Mouse (Mus musculus): ENCODE results near the gene Haghl. TPM values are rescaled to one million over a fixed set of nuclear protein-coding genes. Genes with fewer than 3 reads are reported as not detected.

Gene Haghl
- polyA plus RNA-seq, 1 experiment, result 18.1 TPM

DNA sequence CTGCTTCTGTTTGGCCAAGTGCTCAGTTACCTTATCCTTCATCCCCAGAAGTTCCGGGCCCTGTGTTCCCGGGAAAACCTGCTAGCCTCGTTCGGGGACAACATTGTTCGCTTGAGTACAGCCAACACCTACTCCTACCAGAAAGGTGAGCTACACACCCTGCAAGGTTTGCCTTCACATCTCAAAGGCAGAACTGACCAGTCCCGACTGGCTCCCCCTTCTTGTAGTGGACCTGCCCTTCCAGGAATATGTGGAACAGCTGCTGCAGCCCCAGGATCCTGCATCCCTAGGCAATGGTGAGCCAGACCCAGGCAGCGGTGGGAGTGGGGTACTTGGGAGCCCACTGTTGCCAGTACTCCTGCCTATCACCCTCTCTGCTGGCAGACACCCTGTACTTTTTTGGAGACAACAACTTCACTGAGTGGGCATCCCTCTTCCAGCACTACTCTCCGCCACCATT is 44.1 kb upstream of the Haghl start:
- Histone ChIP-seq H3K4me3 (ENCODE audit: insufficient read depth, low read length) (peak overlapping the region; percentile 44), H3K4me1 (ENCODE audit: control insufficient read depth, insufficient read depth, low read length) (peaks cover 3% of the 10 kb centered on the region; the same call in 1 of the 2 replicates), H3K27ac (ENCODE audit: insufficient read depth, low read length) (0 out of 2 replicates have a peak overlapping the region, but pooled peaks have one; percentile 59)
- TF ChIP-seq POLR2A (IDR thresholded peaks at IDR 0.05; ENCODE audit: low read depth, low read length), result peak; percentile 49; the same call in 1 of the 2 replicates
- no peak for TF ChIP-seq CTCF (IDR thresholded peaks at IDR 0.05; ENCODE audit: borderline replicate concordance, insufficient read depth, low read length)

GRCm38 (mm10) chr17:25828712-25829557 is 43.5 kb upstream of the Haghl start, which contains the start of gene Jmjd8:
Gene Jmjd8, plus strand, starts transcription at chr17:25828867.
- peak within 1 kb of the TSS; percentile 59 for H3K27ac ChIP-seq (ENCODE audit: insufficient read depth, low read length)
- H3K4me3 ChIP-seq (ENCODE audit: insufficient read depth, low read length), result peak within 1 kb of the TSS; percentile 44
- peaks cover 7% of the 10 kb centered on the region; the same call in 1 of the 2 replicates for H3K4me1 ChIP-seq (ENCODE audit: control insufficient read depth, insufficient read depth, low read length)
- TF ChIP-seq POLR2A (IDR thresholded peaks at IDR 0.05; ENCODE audit: low read depth, low read length), result peak; percentile 86
- peak; percentile 10; the same call in 1 of the 2 replicates for TF ChIP-seq CTCF (IDR thresholded peaks at IDR 0.05; ENCODE audit: borderline replicate concordance, insufficient read depth, low read length)

DNA sequence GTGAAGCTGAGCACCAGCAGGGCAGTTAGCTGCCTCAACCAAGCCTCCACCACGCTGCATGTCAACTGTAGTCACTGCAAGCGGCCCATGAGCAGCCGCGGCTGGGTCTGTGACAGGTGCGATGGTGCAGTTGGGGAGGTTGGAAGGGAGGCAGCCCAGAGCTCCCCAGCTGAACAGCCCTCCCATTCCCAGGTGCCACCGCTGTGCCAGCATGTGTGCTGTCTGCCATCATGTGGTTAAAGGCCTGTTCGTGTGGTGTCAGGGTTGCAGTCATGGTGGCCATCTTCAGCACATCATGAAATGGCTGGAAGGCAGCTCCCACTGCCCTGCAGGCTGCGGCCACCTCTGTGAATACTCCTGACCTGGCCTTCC is 42.7 kb upstream of the Haghl start:
- H3K4me1 ChIP-seq (ENCODE audit: control insufficient read depth, insufficient read depth, low read length), result peaks cover 7% of the 10 kb centered on the region; the same call in 1 of the 2 replicates
- TF ChIP-seq CTCF (IDR thresholded peaks at IDR 0.05; ENCODE audit: borderline replicate concordance, insufficient read depth, low read length) (no peak), POLR2A (IDR thresholded peaks at IDR 0.05; ENCODE audit: low read depth, low read length) (no peak)

GRCm38 (mm10) chr17:25827546-25828222 is 42.2 kb upstream of the Haghl start:
- Histone ChIP-seq H3K4me3 (ENCODE audit: insufficient read depth, low read length) (no peak overlapping the region), H3K4me1 (ENCODE audit: control insufficient read depth, insufficient read depth, low read length) (peaks cover 7% of the 10 kb centered on the region; the same call in 1 of the 2 replicates), H3K27ac (ENCODE audit: insufficient read depth, low read length) (no peak overlapping the region)
- TF ChIP-seq CTCF (IDR thresholded peaks at IDR 0.05; ENCODE audit: borderline replicate concordance, insufficient read depth, low read length), result no peak
- no peak for TF ChIP-seq POLR2A (IDR thresholded peaks at IDR 0.05; ENCODE audit: low read depth, low read length)

More for the DNA sequence above, 42.7 kb upstream of the Haghl start:
- no peak overlapping the region for H3K4me3 ChIP-seq (ENCODE audit: insufficient read depth, low read length)
- no peak overlapping the region for H3K27ac ChIP-seq (ENCODE audit: insufficient read depth, low read length)

- Histone ChIP-seq H3K27ac (ENCODE audit: insufficient read depth, low read length) (no peak overlapping the region), H3K4me3 (ENCODE audit: insufficient read depth, low read length) (no peak overlapping the region), H3K4me1 (ENCODE audit: control insufficient read depth, insufficient read depth, low read length) (peaks cover 7% of the 10 kb centered on the region; the same call in 1 of the 2 replicates)
- TF ChIP-seq POLR2A (IDR thresholded peaks at IDR 0.05; ENCODE audit: low read depth, low read length), result no peak
These were observed 41.5 kb upstream of the Haghl start for GRCm38 (mm10) chr17:25827011-25827410.

DNA sequence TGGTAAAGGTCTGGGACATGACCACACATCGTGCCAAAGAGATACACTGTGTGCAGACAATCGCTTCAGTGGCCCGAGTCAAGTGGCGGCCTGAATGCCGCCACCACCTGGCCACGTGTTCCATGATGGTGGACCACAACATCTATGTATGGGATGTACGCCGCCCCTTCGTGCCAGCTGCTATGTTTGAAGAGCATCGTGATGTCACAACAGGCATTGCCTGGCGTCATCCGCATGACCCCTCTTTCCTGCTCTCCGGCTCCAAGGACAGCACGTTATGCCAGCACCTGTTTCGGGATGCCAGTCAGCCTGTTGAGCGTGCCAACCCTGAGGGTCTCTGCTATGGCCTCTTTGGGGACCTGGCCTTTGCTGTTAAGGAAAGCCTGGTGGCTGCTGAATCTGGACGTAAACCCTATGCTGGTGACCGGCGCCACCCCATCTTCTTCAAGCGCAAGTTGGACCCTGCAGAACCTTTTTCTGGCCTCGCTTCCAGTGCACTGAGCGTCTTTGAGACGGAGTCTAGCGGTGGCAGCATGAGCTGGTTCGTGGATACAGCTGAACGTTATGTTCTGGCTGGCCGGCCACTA is 40.6 kb upstream of the Haghl start:
- peaks cover 5% of the 10 kb centered on the region; the same call in 1 of the 2 replicates for H3K4me1 ChIP-seq (ENCODE audit: control insufficient read depth, insufficient read depth, low read length)
- no peak for TF ChIP-seq POLR2A (IDR thresholded peaks at IDR 0.05; ENCODE audit: low read depth, low read length)
- no peak for TF ChIP-seq CTCF (IDR thresholded peaks at IDR 0.05; ENCODE audit: borderline replicate concordance, insufficient read depth, low read length)
- no peak overlapping the region for H3K4me3 ChIP-seq (ENCODE audit: insufficient read depth, low read length)
- no peak overlapping the region for H3K27ac ChIP-seq (ENCODE audit: insufficient read depth, low read length)

DNA sequence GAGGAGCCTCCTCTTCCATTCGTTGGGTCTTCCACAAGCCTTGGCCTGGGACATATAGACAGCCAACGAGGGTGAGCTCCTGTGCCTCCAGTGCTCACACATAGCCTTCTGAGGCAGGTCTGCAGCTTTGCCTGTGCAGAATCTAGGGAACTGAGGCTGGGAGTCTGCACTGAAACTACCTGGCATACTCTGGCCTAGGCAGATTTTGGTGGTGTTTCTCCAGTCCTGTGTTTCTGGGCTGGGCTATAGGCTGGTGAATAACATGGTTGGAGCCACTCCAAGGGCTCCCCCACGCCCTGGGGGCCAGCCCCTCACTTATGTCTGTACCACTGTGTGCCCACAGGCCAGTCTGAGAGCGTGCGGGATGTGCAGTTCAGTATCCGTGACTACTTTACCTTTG is 39.8 kb upstream of the Haghl start:
- Histone ChIP-seq H3K4me1 (ENCODE audit: control insufficient read depth, insufficient read depth, low read length) (peaks cover 5% of the 10 kb centered on the region; the same call in 1 of the 2 replicates), H3K4me3 (ENCODE audit: insufficient read depth, low read length) (no peak overlapping the region)

DNA sequence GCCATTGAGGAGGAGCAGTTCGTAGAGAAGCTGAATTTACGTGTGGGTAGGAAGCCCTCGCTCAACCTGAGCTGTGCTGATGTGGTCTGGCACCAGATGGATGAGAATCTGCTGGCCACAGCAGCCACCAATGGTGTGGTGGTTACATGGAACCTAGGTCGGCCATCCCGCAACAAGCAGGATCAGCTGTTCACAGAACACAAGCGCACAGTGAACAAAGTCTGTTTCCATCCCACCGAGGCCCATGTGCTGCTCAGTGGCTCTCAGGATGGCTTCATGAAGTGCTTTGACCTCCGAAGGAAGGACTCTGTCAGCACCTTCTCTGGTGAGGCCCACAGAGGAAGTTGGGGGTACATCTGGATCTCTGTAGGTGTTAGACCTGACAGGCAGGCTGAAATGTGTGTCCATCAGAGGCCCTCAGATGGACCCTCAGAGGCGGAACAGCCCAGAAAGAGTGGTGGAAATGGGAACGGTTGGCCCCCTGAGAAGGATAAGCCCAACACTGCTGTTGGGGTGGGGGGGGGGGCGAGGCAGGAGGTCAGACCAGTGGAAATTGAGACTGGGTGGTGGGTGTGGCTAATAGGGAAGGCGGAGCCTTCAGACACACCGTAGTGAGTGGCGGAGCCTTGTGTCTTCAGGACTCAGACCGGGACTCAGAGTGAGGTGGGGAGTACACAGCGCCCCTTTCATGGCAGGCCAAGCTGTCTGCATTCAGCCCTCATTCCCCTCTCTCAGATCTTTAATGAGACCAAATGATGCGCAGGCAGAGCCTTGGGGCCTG is 39.1 kb upstream of the Haghl start:
- peaks cover 5% of the 10 kb centered on the region; the same call in 1 of the 2 replicates for H3K4me1 ChIP-seq (ENCODE audit: control insufficient read depth, insufficient read depth, low read length)
- H3K4me3 ChIP-seq (ENCODE audit: insufficient read depth, low read length), result peak overlapping the region; percentile 82
- no peak overlapping the region for H3K27ac ChIP-seq (ENCODE audit: insufficient read depth, low read length)
- TF ChIP-seq CTCF (IDR thresholded peaks at IDR 0.05; ENCODE audit: borderline replicate concordance, insufficient read depth, low read length), result no peak

More for the DNA sequence above, 39.8 kb upstream of the Haghl start:
- no peak overlapping the region for H3K27ac ChIP-seq (ENCODE audit: insufficient read depth, low read length)
- TF ChIP-seq POLR2A (IDR thresholded peaks at IDR 0.05; ENCODE audit: low read depth, low read length) (no peak), CTCF (IDR thresholded peaks at IDR 0.05; ENCODE audit: borderline replicate concordance, insufficient read depth, low read length) (no peak)

DNA sequence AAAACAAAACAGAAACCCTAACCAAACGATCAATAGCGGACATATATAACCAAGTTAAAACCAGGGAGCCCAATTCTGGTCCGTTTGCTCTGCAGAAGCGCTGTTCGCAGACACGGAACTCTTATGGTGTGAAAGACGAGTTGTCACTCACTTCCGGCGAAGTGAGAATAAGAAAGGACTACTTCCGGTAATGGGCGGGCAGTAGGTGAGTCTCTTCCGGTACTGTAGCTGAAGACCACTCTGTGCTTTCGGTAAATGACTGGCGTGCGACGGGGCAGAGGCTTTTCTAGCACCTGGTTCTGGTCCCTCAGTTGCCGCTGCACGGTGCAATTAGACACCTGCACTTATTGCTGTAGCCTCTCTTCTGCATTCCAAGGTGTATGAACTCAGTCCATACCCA is 38.0 kb upstream of the Haghl start, which contains the start of gene Wdr24:
TSS of gene Wdr24 (plus strand) at position 176 of the 400 bp plus-strand sequence.
- peaks cover 5% of the 10 kb centered on the region; the same call in 1 of the 2 replicates for H3K4me1 ChIP-seq (ENCODE audit: control insufficient read depth, insufficient read depth, low read length)
- peak within 1 kb of the TSS; percentile 82 for H3K4me3 ChIP-seq (ENCODE audit: insufficient read depth, low read length)
- peak; percentile 71 for TF ChIP-seq POLR2A (IDR thresholded peaks at IDR 0.05; ENCODE audit: low read depth, low read length)
- no peak for TF ChIP-seq CTCF (IDR thresholded peaks at IDR 0.05; ENCODE audit: borderline replicate concordance, insufficient read depth, low read length)
- no peak within 1 kb of the TSS for H3K27ac ChIP-seq (ENCODE audit: insufficient read depth, low read length)

All from embryonic fibroblast, embryonic 13.5 days (primary cell).